Mouse (Mus musculus) frontal cortex, postnatal 14 days (tissue): Measurements from ENCODE around the gene Tenm3.

Experiments
- DNase-seq, 2 experiments: peaks; one replicate each; pipeline ENCODE4 v3.0.0; 2022; ENCODE audit warnings: low spot score in 2 of 2

The Tenm3 gene

DNA sequence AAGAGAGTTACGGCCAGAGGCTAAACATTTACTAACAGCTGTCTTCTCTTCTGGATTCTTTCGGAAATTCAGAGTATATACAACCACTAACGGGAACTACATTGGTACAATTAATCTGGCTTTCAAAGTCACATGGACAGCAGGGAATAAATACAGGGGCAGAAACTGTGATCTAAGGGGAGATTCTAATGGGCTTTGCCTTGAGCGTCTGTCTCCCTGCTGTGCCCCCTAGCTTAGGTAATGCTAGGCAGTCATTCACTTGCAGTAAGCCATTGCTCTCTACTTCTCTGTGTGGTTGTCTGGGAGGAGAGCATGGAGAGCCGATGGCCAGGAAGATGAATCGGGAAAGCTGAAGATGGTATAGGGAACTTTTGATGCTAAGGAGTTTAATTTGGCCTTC, 264.0 kb downstream of the Tenm3 start:
- no peak for DNase-seq

DNA sequence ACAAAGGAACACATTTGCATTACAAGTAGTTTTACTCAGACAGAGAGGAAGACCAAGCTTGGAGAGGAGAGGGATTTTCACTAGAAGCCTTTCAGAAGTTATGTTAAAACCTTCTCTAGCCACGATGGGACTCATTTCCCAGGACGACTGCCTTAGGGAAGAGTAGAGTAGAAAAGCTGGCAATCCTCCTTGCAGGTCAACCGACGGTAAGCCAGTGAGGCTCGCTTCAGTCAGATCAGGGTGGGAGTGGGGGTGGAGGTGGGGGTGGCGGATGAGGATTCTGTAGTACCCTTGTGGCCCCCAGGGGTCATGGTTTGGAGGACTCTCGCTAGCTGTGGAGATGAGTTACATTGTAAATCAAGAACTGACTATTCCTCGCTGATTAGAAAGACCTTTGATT, 264.6 kb downstream of the Tenm3 start:
- no peak for DNase-seq

DNA sequence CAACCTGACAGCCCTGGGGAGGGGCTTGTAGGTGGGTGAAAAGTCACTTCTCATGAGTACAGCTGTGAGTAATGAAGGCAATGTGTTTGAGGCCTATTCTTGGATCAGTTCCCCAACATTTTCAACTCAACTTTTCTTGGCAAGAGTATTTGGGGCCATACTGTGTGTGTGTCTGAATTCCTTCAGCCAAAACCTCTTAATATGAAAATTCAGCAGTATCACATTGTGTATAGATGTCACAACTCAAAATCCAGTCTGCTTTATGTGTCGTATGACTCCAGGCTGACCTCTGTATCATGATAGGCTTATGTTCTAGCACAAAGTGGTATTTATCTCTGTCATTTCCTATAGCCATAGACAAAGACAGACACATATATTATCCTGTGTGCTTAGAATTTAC, 270.8 kb downstream of the Tenm3 start:
- DNase-seq: no peak

- no peak for DNase-seq
Measured at GRCm38 (mm10) chr8:48572345-48572744, 271.4 kb downstream of the Tenm3 start.

DNA sequence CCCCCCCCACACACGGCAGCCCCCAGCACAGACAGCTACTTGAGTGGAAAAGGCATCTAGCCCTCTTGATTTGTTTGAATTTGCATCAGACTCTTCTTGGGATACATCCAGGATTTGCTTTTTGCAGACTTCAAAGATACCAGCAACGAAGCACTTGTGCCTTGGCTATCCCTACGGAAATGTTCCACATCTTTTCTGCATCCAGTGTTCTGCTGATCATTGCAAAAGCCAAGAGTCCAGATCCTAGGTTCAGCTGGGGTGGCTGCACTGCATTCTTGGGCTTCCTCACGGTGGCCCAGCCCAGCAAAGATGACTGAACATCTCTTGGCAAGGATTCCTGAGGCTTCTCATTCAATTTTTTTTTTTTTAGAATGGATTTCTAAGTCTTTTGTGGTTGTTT, 275.1 kb downstream of the Tenm3 start:
- no peak for DNase-seq

DNA sequence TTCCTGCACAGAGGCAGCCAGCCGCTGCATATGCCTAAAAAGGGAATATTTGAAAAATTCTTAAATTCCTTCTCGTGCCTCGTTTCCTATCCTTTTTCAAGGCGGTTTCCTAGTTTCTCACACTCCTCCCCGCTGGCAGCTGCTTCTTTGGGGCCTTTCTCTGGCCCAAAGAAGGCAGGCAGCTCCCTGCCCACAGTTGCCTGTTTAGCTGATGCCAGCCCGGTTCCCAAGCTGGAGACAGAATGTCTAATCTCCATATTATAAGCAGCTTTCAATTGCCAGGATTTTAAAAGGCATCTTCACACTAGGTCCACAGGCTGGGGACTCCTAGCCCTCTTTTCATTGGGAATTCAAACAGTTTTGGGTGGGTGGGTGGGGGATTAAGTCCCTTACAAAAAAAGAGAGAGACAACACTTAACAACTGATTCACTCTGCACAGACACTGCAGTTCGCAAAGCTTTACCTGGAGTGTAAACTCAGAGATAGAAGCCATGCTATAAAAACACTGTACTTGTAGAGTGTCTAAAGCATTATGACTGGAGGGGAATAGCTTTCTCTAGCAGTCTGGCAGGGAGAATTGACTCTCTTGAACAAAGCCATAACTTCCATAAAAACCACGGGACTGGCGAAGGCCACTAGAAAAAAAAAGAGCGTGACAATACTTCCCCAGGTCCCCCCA, 275.7 kb downstream of the Tenm3 start:
- DNase-seq: peak; percentile 13 to 22

GRCm38 (mm10) chr8:48560227-48560626, 283.5 kb downstream of the Tenm3 start:
- no peak for DNase-seq

DNA sequence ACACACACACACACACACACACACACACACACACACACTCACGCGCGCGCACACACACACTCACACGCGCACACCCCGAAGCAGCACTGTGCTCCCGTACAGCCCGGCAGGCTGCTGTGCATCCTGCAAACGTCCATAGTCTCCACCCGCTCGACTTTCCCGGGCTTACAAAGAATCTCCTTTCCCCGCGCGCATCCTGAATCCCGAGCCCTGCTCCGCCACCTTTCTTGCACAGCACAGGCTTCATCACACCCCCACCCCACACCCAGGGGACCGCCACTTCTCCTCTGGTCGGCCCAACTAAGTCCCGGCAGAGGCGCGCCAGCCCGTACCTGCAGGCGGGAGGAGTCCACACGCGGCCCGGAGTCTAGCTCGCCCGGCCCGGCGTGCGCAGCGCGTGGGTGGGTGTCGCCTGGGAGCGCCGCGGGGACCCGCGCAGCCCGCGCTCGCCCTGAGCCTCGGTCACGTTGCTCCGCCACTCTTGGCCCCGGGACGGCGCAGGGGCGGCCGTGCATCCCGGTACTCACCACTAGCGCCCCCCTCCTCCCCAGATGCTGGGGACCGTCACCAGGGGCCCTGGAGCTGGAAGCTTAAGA, 288.1 kb downstream of the Tenm3 start:
- DNase-seq: peak; percentile 17 to 49

DNA sequence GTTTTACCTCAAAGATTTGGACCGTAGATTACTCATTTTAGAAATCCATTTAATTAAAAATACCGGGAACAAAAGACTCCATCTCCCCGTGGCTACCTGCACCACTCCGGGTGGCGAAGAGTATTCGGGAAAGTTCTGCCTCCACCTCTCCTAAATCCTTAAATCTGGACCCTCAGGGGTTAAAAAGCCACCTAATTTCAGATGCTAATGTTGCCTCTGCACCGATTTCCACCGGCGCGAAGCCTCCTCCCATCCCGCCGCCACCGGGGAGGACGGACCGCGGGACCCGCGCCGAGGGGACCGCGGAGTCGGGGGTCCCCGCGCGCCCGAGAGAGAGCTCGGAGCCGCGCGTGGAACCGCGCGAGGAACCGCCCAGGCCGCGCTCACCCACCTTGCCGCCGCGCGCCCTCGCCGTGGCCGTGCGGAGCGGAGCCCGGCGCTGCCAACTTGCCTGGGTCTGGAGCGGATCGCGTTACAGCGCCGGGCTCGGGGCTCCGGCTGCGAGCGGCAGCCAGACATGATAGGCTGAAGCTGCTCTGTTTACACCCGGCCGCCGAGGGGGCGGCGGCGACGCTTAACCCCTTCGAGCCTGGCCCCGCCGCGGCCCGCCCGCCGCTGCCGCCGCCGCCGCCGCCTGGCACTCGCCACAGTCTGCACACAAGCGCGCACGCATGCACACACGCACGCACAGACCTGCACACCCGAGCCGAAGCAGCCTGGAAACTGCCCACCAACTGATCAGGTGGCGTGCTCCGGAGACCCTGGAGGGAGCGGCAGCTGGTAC, 288.8 kb downstream of the Tenm3 start:
- DNase-seq: peak; percentile 43 to 64

GRCm38 (mm10) chr8:48553791-48554288, 289.9 kb downstream of the Tenm3 start:
- no peak for DNase-seq

- no peak for DNase-seq
Measured at GRCm38 (mm10) chr8:48552306-48552705, 291.4 kb downstream of the Tenm3 start.

- DNase-seq: no peak
Measured at GRCm38 (mm10) chr8:48551370-48551769, 292.4 kb downstream of the Tenm3 start.

DNA sequence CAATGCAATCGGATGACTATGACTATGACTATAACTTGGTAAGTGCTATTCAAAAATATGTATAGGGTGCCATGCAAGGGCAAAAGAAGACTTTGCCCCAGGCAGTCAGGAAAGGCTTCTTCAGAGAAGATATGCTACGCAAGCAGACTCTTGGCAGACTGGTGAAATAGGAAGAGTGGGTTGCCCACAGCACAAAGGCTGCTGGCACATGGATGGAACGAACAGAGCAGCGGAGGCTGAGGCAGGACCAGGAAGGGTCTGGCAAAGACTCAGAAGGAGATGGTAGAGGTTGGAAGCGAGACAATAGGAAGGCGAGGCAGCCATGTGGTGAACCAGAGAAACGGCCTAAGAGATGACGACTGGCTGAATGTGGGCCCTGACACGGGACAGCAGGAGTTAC, 294.8 kb downstream of the Tenm3 start:
- DNase-seq: no peak

DNA sequence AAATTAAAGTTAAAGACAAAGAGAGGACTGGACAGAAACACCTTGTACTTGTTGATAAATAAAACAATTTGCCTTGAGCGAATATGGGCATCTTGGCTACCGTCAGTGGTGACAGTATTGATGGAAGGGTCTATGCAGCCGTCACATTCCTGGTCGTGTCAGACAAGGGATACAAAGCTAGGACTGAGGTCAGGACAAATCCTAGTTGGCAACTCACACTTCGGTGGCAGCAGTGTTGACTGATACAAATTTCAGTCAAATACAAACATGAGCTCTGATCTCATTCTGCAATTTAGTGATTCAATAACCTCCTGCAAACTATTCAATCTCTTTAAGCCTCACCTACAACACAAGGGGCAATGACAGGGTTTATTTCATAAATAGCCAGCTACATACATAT, 298.1 kb downstream of the Tenm3 start:
- no peak for DNase-seq

DNA sequence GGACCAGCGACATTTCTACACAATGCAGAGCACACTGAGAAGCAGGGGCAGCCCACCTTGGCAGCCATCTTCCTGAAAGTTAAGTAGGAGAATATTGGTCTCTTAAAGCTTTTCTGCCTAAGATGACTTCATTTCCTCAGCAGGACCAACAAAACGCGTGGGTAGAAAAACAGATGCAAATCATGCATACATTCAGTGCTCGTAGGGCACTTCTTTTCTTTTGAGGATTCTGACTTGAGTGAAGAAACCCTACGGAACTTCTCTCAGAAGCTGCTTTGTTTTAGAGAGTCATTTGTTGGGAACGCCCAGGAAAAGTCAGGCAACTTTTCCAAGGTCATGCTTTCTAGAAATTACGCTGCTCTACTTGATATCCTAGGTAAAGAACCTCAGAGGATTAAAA, 298.9 kb downstream of the Tenm3 start:
- no peak for DNase-seq

- peak in 1 of 2 experiments; percentile 2 for DNase-seq
Measured at GRCm38 (mm10) chr8:48542141-48542540, 301.6 kb downstream of the Tenm3 start.

DNA sequence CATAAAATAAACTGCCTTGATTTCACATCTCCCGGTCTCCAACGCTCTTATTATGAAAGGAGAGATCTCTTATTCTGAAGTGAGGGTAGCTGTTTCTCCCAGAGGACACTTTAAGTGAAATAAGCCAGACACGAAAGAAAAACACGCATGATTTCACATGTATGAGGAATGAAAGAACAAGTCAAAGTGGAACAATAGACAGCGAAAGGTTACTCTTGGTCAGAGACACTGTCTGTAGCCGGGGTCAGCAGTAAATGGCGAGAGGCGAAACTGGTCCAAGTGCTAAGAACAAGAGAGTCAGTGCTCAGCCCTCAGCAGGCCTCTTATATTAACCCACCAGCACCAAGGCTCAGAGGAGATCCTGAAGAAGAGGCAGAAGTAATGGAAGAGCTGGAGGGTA, 302.9 kb downstream of the Tenm3 start:
- DNase-seq: no peak

GRCm38 (mm10) chr8:48535833-48536232, 307.9 kb downstream of the Tenm3 start:
- DNase-seq: no peak

GRCm38 (mm10) chr8:48531795-48532194, 312.0 kb downstream of the Tenm3 start:
- no peak for DNase-seq

DNA sequence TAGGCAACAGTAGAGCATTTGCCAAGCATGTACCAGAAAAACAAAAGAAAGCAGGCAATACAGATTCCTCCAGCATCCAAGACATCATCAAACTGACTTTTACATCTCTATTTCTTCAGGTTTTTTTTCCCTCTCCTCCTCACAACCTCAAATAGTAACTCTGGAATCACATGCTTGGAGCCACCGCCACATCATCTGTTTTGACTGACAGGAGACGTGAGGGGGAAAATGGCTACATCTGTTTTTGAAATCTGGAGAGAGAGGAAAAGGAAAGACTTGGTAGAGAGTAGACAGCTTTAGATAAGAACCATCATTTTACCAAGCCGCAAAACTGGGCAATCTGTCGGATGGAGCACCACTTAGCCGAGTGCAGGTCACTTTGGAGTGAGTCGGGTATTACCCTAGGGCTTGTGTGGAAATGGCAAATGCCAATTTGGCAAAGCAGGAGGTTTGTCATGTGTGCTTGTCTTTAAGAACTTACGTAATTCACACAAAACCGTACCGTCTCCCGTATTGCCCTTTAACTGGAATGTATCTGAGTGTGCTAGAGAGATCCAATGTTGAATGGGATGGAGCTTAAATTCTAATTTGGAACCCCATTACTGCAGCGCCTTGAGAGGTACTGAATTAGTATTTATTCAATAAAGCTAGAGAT, 312.7 kb downstream of the Tenm3 start:
- DNase-seq: no peak

DNA sequence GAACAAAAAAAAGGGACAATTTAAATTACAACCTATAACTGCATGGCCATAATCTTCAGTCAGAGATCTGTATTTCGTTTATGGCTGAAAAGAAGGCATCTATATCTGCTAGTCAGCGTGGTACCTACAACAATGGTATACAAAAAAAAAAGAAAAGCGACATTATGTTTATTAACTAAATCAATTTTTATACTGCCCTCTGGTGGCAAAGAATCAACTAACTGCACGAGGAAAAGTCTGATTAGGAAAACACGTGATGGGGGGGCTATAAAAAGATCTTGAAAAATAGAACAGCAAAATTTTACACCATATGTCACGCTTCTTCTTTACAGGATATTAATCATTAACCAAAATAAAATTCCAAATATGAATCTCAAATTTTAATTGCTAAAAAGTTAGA, 316.3 kb downstream of the Tenm3 start:
- DNase-seq: no peak

GRCm38 (mm10) chr8:48522536-48523123, 321.1 kb downstream of the Tenm3 start:
- DNase-seq: no peak
